Mouse (Mus musculus): ENCODE data around the gene Pou6f1. TPM values are rescaled to one million over a fixed set of nuclear protein-coding genes. Genes with fewer than 3 reads are reported as not detected.
A peak's percentile ranks its signal among the peaks of the same experiment; 100 is the strongest.

Pou6f1 gene
- 3.5 and 5.3 TPM in 2 replicates for polyA plus RNA-seq (2015; fragmentation: Nextera tagmentation; extraction: Ambion mirVana)

DNA sequence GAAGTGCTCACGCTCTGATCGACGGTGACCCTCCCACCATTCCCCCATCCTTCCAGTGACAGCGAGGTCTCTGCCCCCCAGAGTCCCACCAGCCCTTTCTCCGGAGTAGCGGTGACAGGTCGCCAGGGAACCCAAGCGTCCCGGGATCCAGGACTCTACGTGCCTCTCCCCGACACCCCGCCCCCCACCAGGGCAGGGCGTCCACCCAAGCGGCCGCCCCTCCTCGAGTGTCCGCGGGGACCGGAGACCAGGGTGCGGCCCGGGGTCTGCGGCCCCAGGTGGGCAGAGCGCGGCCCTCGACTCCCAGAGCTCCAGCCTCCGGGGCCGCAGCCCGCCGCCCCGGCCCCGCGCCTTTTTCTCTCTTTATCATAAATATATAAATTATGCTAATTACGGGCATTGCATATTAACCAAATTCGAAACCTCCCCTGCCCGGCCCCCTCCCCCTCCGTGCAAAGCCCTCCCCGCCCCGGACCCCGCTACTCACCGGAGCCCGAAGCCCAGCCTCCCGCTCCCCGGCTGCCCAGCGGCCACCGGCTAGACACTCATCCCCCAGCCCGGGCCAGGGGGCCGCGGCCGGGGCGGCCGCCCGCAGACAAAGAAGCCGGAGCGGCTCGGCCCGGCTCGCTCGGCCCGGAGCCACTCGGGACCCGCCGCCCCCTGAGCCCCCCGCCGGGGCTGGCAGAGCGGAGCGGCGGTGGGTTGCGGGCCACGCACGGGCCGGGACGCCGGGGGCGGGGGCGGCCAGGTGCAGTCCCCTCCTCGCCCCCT lies at the start of gene Pou6f1:
Gene Pou6f1, minus strand, starts transcription at position 709 of the 771 bp plus-strand sequence.
- Histone ChIP-seq H3K4me2 (ENCODE audit: low read depth, low read length) (peak within 1 kb of the TSS; percentile 99), H3K36me3 (ENCODE audit: control insufficient read depth, insufficient read depth, low read length) (no peaks in the 10 kb centered on the region), H3K27me3 (ENCODE audit: control insufficient read depth, insufficient read depth, low read length) (peaks cover 10% of the 10 kb centered on the region), H3K4me1 (ENCODE audit: control insufficient read depth, insufficient read depth, low read length) (peaks cover 11% of the 10 kb centered on the region), H3K9me3 (replicated peaks; ENCODE audit: control insufficient read depth, low read length) (no peaks in the 10 kb centered on the region), H3K9ac (ENCODE audit: low read length) (peak within 1 kb of the TSS; percentile 91), H3K4me3 (replicated peaks; ENCODE audit: low read length) (peak within 1 kb of the TSS; percentile 86), H3K27ac (ENCODE audit: low read length) (peak within 1 kb of the TSS; percentile 46; the same call in 1 of the 2 replicates)
- peak; percentile 63; the same call in 1 of the 2 replicates for ATAC-seq (ENCODE audit: insufficient read depth, low FRiP score)
- 1% methylated on average over 66 of the region's 76 CpGs for WGBS

DNA sequence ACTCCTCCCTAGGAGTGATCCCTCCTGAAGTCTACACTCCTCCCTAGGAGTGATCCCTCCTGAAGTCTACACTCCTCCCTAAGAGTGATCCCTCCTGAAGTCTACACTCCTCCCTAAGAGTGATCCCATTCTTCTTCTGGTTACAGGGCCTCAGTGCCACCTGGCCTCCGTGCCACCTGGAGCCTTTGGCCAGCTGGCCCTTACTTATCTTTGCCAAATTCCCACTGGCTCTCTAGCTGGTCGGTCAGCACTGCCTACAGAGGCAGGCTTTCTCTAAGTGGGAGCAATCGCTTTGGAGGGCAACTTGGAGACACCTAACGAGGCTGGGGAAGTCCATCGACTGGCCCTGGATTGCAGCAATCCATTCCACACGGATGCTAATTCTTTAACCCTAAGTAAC lies 46.4 kb upstream of the Pou6f1 start:
- Histone ChIP-seq H3K9me3 (replicated peaks; ENCODE audit: control insufficient read depth, low read length) (no peaks in the 10 kb centered on the region), H3K9ac (ENCODE audit: low read length) (no peak overlapping the region), H3K4me3 (replicated peaks; ENCODE audit: low read length) (no peak overlapping the region), H3K36me3 (ENCODE audit: control insufficient read depth, insufficient read depth, low read length) (no peaks in the 10 kb centered on the region), H3K27me3 (ENCODE audit: control insufficient read depth, insufficient read depth, low read length) (no peaks in the 10 kb centered on the region), H3K4me1 (ENCODE audit: control insufficient read depth, insufficient read depth, low read length) (no peaks in the 10 kb centered on the region), H3K4me2 (ENCODE audit: low read depth, low read length) (no peak overlapping the region), H3K27ac (ENCODE audit: low read length) (no peak overlapping the region)
- 76% methylated on average over 6 of the region's 6 CpGs for WGBS
- ATAC-seq (ENCODE audit: insufficient read depth, low FRiP score) = no peak

- H3K27ac ChIP-seq (ENCODE audit: low read length) = no peak overlapping the region
- H3K9me3 ChIP-seq (replicated peaks; ENCODE audit: control insufficient read depth, low read length) = no peaks in the 10 kb centered on the region
- peaks cover 3% of the 10 kb centered on the region; the same call in 1 of the 2 replicates for H3K4me1 ChIP-seq (ENCODE audit: control insufficient read depth, insufficient read depth, low read length)
- 86% methylated on average over 7 of the region's 7 CpGs for WGBS
- no peak overlapping the region for H3K9ac ChIP-seq (ENCODE audit: low read length)
- H3K4me3 ChIP-seq (replicated peaks; ENCODE audit: low read length) = no peak overlapping the region
- ATAC-seq (ENCODE audit: insufficient read depth, low FRiP score) = no peak
- H3K4me2 ChIP-seq (ENCODE audit: low read depth, low read length) = no peak overlapping the region
- H3K36me3 ChIP-seq (ENCODE audit: control insufficient read depth, insufficient read depth, low read length) = no peaks in the 10 kb centered on the region
- 0 out of 2 replicates have a peak, but pooled peaks cover 5% of the 10 kb centered on the region for H3K27me3 ChIP-seq (ENCODE audit: control insufficient read depth, insufficient read depth, low read length)
These were observed 42.7 kb upstream of the Pou6f1 start for GRCm38 (mm10) chr15:100642451-100642850.

DNA sequence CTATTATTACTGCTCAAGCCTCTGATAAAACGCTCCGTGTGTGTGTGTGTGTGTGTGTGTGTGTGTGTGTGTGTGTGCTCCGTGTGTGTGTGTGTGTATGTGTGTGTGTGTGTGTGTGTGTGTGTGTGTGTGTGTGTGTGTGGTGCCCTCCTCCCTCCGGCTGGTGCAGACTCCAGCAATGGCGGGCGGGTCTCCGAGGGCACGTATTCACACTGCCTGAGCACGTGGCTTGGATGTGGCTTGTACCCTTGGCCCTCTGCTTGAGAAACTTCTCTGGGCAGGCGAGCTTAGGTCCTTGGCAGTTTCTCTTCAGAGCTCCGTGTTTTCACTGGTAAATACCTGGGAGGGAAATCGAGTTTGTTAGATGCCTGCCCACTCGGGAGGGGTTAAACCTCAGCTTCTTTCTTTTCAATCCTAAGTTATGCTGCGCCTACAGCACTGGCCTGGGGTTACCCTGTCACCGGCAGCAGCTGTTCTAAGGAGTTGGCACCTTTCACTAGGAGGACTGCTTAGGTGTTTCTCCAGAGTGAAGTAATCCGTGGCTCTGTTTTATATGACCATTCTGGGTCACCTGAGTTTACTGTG lies 41.5 kb upstream of the Pou6f1 start:
- H3K4me3 ChIP-seq (replicated peaks; ENCODE audit: low read length) = no peak overlapping the region
- H3K4me1 ChIP-seq (ENCODE audit: control insufficient read depth, insufficient read depth, low read length) = peaks cover 7% of the 10 kb centered on the region
- no peak overlapping the region; the same call in 1 of the 2 replicates for H3K27ac ChIP-seq (ENCODE audit: low read length)
- H3K36me3 ChIP-seq (ENCODE audit: control insufficient read depth, insufficient read depth, low read length) = no peaks in the 10 kb centered on the region
- WGBS = 59% methylated on average over 16 of the region's 16 CpGs
- H3K9ac ChIP-seq (ENCODE audit: low read length) = no peak overlapping the region
- H3K4me2 ChIP-seq (ENCODE audit: low read depth, low read length) = no peak overlapping the region
- H3K9me3 ChIP-seq (replicated peaks; ENCODE audit: control insufficient read depth, low read length) = no peaks in the 10 kb centered on the region
- H3K27me3 ChIP-seq (ENCODE audit: control insufficient read depth, insufficient read depth, low read length) = peaks cover 12% of the 10 kb centered on the region
- ATAC-seq (ENCODE audit: insufficient read depth, low FRiP score) = no peak

- no peak overlapping the region for H3K4me2 ChIP-seq (ENCODE audit: low read depth, low read length)
- H3K27ac ChIP-seq (ENCODE audit: low read length) = peak overlapping the region; percentile 57; the same call in 1 of the 2 replicates
- no peak overlapping the region; the same call in 1 of the 2 replicates for H3K9ac ChIP-seq (ENCODE audit: low read length)
- no peaks in the 10 kb centered on the region for H3K36me3 ChIP-seq (ENCODE audit: control insufficient read depth, insufficient read depth, low read length)
- peaks cover 7% of the 10 kb centered on the region for H3K4me1 ChIP-seq (ENCODE audit: control insufficient read depth, insufficient read depth, low read length)
- H3K9me3 ChIP-seq (replicated peaks; ENCODE audit: control insufficient read depth, low read length) = no peaks in the 10 kb centered on the region
- peaks cover 21% of the 10 kb centered on the region for H3K27me3 ChIP-seq (ENCODE audit: control insufficient read depth, insufficient read depth, low read length)
- no peak overlapping the region for H3K4me3 ChIP-seq (replicated peaks; ENCODE audit: low read length)
- WGBS = 60% methylated on average over 16 of the region's 16 CpGs
- ATAC-seq (ENCODE audit: insufficient read depth, low FRiP score) = no peak
These were observed 40.4 kb upstream of the Pou6f1 start for GRCm38 (mm10) chr15:100639972-100640750.

- H3K4me3 ChIP-seq (replicated peaks; ENCODE audit: low read length) = peak overlapping the region; percentile 61; the same call in 1 of the 2 replicates
- no peak overlapping the region for H3K9ac ChIP-seq (ENCODE audit: low read length)
- peaks cover 14% of the 10 kb centered on the region for H3K4me1 ChIP-seq (ENCODE audit: control insufficient read depth, insufficient read depth, low read length)
- no peaks in the 10 kb centered on the region for H3K36me3 ChIP-seq (ENCODE audit: control insufficient read depth, insufficient read depth, low read length)
- no peaks in the 10 kb centered on the region for H3K9me3 ChIP-seq (replicated peaks; ENCODE audit: control insufficient read depth, low read length)
- H3K4me2 ChIP-seq (ENCODE audit: low read depth, low read length) = peak overlapping the region; percentile 87
- 13% methylated on average over 6 of the region's 6 CpGs for WGBS
- no peak overlapping the region for H3K27ac ChIP-seq (ENCODE audit: low read length)
- H3K27me3 ChIP-seq (ENCODE audit: control insufficient read depth, insufficient read depth, low read length) = peaks cover 30% of the 10 kb centered on the region
- no peak for ATAC-seq (ENCODE audit: insufficient read depth, low FRiP score)
These were observed 37.9 kb upstream of the Pou6f1 start for GRCm38 (mm10) chr15:100637661-100638060.

DNA sequence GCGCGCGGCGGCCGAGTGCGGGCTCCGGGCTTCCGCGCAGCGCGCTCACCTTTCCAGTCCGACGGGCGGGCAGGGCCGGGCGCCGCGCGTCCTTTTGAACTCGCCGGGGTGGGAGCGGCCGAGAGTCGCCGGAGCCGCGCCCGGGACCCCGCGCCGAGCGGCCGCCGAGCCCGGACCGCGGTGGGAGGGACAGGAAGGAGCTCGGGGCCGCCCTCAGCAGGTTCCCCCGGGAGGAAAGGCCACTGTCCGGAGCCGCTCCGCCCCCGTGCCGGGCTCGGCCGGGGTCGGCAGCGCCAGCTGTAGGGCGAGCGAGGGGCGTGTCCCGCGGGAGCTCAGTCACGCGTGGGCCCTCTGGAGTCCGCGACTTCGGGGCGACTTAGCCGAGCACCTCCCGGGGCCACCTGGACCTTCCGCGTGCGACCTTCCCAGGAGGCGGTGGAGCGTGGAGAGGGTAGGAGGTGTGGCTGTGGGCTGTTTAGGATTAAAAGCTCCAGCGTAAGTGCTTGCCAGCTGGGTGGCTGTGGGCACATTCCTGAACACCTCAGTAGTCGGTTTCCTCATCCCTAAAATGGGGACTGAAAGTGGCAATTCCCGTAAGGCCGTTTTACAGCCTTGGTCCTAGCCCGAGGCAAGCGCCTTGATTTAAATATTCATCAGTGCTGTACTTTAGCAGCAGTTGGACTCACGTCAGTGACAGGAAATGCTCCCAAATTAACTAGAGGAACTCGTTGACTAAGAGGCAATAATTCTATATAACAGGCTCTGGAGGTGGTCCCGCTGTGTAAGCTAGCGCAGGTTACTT lies 37.1 kb upstream of the Pou6f1 start, which contains the start of gene Smagp:
Gene Smagp, minus strand, starts transcription at position 241 of the 802 bp plus-strand sequence.
- Histone ChIP-seq H3K27ac (ENCODE audit: low read length) (peak within 1 kb of the TSS; percentile 83), H3K36me3 (ENCODE audit: control insufficient read depth, insufficient read depth, low read length) (no peaks in the 10 kb centered on the region), H3K4me2 (ENCODE audit: low read depth, low read length) (peak within 1 kb of the TSS; percentile 87), H3K27me3 (ENCODE audit: control insufficient read depth, insufficient read depth, low read length) (peaks cover 30% of the 10 kb centered on the region), H3K4me1 (ENCODE audit: control insufficient read depth, insufficient read depth, low read length) (peaks cover 20% of the 10 kb centered on the region), H3K9me3 (replicated peaks; ENCODE audit: control insufficient read depth, low read length) (no peaks in the 10 kb centered on the region), H3K4me3 (replicated peaks; ENCODE audit: low read length) (peak within 1 kb of the TSS; percentile 61), H3K9ac (ENCODE audit: low read length) (peak within 1 kb of the TSS; percentile 78)
- WGBS = under 1% methylated on average over 69 of the region's 77 CpGs
- ATAC-seq (ENCODE audit: insufficient read depth, low FRiP score) = peak; percentile 61; the same call in 1 of the 2 replicates

GRCm38 (mm10) chr15:100635851-100636645 lies 36.3 kb upstream of the Pou6f1 start:
- no peak for ATAC-seq (ENCODE audit: insufficient read depth, low FRiP score)
- H3K9ac ChIP-seq (ENCODE audit: low read length) = peak overlapping the region; percentile 78
- peak overlapping the region; percentile 83 for H3K27ac ChIP-seq (ENCODE audit: low read length)
- 3% methylated on average over 38 of the region's 38 CpGs for WGBS
- H3K4me2 ChIP-seq (ENCODE audit: low read depth, low read length) = peak overlapping the region; percentile 87
- peak overlapping the region; percentile 61 for H3K4me3 ChIP-seq (replicated peaks; ENCODE audit: low read length)
- H3K36me3 ChIP-seq (ENCODE audit: control insufficient read depth, insufficient read depth, low read length) = no peaks in the 10 kb centered on the region
- peaks cover 20% of the 10 kb centered on the region for H3K4me1 ChIP-seq (ENCODE audit: control insufficient read depth, insufficient read depth, low read length)
- H3K27me3 ChIP-seq (ENCODE audit: control insufficient read depth, insufficient read depth, low read length) = peaks cover 30% of the 10 kb centered on the region
- H3K9me3 ChIP-seq (replicated peaks; ENCODE audit: control insufficient read depth, low read length) = no peaks in the 10 kb centered on the region

All from stomach, embryonic 16.5 days (tissue).